Mouse (Mus musculus) common myeloid progenitor, adult 5-6 weeks (primary cell): ENCODE data around the gene Tcp1. TPM values are rescaled to one million over a fixed set of nuclear protein-coding genes. Genes with fewer than 3 reads are reported as not detected.

Experiments
- ATAC-seq: replicated peaks from 2 replicates; pipeline ENCODE4 v1.8.0; 2016; ENCODE audit warnings: low read depth, mild to moderate bottlenecking, moderate TSS enrichment, inconsistent platforms; ENCODE audit not compliant: poor library complexity, severe bottlenecking
- total RNA-seq: library from RNA; stranded (forward); fragments of 200-1000, 187-1606 nt; gene quantifications from 2 replicates; pipeline ENCODE4 v1.2.3, GENCODE M21; 2017

Tcp1 gene
- total RNA-seq, 1 experiment from 2014 or later: 929 TPM

DNA sequence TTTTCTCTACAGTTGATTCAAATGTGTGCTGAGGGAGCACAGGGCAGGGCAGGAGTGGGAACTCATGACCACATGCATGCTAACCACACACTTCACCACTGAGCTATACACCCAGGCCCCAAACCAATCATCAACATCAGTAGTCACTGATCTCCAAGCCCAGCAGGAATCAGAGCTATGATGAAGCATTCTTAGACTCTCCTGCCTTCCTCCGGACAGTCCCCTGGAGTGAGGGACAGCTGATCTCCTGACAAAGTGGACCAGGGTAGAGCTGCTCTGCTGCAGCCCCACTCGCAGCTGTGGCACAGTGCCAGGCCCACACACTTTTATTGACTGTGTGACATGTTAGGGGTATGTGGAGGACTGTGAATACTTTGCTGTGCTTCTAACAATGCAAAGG, 43.9 kb downstream of the Tcp1 start:
- ATAC-seq: 0 out of 2 replicates have a peak, but pooled peaks have one; percentile 9

DNA sequence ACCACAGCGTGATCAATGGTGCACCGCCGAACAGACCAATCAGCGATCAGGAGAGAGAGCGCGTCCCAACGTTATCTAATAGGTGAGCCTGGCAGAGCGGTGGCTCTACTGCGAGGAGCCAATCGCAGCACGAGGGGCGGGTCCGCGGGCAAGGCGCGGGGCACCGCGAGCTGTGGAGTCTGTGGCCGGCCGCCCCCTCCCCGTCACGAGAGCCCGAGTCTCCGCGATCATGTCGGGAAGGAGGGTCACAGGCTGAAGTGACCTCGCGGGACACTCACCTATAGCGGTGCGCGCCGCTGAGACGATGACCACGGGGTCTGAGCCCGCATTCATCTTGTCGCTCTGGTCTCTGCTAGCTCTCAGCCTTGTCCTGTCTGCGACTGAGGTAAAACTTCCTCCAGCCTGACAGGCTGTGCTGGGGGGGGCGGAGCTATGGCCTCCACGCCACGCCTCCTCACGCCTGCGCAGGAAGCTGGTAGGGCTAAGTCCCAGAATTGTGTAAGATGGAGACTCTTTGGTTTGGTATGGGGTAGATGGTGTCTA, 44.9 kb downstream of the Tcp1 start, which contains the start of gene Acat2:
TSS of gene Acat2 (minus strand) at position 417 of the 543 bp plus-strand sequence.
- ATAC-seq: peak; percentile 95

GRCm38 (mm10) chr17:12963476-12963875, 48.0 kb downstream of the Tcp1 start:
- ATAC-seq: no peak

DNA sequence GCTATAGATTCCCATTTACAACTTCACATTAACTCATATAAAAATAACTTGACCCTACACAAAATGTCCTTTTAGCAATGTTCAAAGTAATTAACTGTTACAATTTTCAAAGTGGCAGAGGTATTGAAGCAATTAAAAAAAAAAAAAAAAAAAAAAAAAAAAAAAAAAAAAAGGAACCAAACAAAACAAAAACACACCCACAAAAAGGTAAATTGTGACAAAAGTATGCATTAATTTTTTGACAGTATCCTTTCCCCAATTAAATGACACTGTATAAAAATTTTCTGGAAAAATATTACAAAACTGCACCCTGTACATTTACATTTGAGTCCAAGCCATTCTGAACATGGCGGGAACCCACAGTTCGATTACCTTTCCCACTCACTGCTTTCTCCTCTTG, 51.7 kb downstream of the Tcp1 start:
- ATAC-seq: no peak

DNA sequence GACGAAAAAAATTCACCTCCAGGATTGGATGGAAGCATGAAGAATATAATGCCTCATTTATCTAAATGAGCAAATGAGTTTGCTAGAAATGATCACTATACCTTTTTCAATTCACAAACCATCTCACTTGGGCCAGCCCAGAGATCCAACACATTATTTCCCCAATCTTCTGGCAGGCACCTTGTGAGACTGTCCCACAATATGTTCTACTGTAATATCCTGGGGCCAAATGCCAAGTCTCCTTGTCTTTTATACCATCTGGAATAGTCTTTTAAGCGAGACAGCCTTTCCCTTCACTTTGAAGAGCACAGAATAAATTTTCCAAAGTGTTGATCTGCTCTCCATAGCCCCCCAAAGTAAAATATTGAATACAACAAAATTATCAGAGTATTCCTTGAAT, 58.4 kb downstream of the Tcp1 start:
- ATAC-seq: no peak

Other genes with a start within 250 kb of the Tcp1 start
- not detected in 2 replicates for gene Slc22a1, start 239.9 kb upstream of the Tcp1 start, total RNA-seq
- 5.8 and 7.3 TPM in 2 replicates for gene Igf2r, start 146.0 kb upstream of the Tcp1 start, total RNA-seq
- not detected in 2 replicates for gene Mas1, start 47.6 kb upstream of the Tcp1 start, total RNA-seq
- gene Mrgprh, start 39.7 kb upstream of the Tcp1 start, total RNA-seq: not detected in 2 replicates
- not detected in 2 replicates for gene Pnldc1, start 5.5 kb upstream of the Tcp1 start, total RNA-seq
- 205 and 229 TPM in 2 replicates for gene Mrpl18, start 644 bp downstream of the Tcp1 start, total RNA-seq
- 0.27 and 0.29 TPM in 2 replicates for gene Acat3, start 24.9 kb downstream of the Tcp1 start, total RNA-seq
- gene Acat2, start 45.0 kb downstream of the Tcp1 start, total RNA-seq: 14.9 and 17.3 TPM in 2 replicates
- gene Wtap, start 78.5 kb downstream of the Tcp1 start, total RNA-seq: 274 and 376 TPM in 2 replicates
- gene Sod2, start 91.1 kb downstream of the Tcp1 start, total RNA-seq: 77.1 and 80.1 TPM in 2 replicates
- 0.73 TPM in 1 of 2 replicates, not detected in the other for gene Gpr31b, start 136.6 kb downstream of the Tcp1 start, total RNA-seq
- gene Tcp10b, start 145.4 kb downstream of the Tcp1 start, total RNA-seq: 0.09 and 0.58 TPM in 2 replicates
- gene Unc93a, start 216.1 kb downstream of the Tcp1 start, total RNA-seq: not detected in 2 replicates